Mouse (Mus musculus) T-cell, adult 2 months (primary cell): ENCODE data around the gene Retsat.

Experiments
- DNase-seq: peaks from one replicate; pipeline ENCODE4 v3.0.0; 2022; ENCODE audit warnings: low spot score

Retsat gene

DNA sequence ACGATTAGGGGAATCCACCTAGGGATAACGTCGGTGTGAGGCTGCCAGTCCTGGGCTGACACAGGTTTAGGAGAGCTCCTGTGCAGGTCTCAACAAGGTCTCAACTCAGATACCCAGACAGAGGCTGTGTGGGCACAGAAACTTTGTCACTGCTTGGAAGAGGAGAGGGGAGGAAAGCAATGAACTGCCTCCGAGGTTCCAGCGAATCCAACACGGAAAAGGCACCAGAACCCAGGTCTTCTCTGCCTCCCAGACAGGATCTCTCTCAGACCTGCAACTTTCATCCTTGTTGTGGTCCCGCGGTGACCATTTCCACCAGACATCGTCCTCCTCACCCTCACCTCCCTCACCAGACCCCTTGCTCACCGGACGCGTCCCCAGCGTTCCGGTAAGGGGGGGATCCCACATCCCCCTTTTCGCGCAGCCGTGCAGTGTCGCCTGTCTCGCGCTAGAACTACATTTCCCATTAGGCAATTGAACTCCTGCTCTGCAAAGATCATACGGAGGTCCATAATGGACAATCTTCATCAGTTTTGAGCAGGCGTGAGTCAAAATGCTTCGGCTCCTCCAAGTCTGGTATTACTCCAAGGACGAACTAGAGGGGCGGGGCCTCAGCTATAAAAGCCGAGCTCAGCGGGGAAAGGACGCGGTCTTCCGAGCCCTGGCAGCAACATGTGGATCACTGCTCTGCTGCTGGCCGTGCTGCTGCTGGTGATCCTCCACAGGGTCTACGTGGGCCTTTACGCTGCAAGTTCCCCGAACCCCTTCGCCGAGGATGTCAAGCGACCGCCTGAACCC lies at the start of gene Retsat, which contains the start of gene Elmod3:
Retsat (plus strand) TSS at position 520 of the 798 bp plus-strand sequence.
Elmod3 (minus strand) TSS at position 458 of the 798 bp plus-strand sequence.
- peak; percentile 83 for DNase-seq

GRCm38 (mm10) chr6:72549041-72549580 lies 49.2 kb upstream of the Retsat start:
- no peak for DNase-seq

- no peak for DNase-seq
Observed at GRCm38 (mm10) chr6:72550025-72550424, 48.2 kb upstream of the Retsat start.

- DNase-seq, result peak; percentile 60
Observed at GRCm38 (mm10) chr6:72550503-72551100, 47.7 kb upstream of the Retsat start.

DNA sequence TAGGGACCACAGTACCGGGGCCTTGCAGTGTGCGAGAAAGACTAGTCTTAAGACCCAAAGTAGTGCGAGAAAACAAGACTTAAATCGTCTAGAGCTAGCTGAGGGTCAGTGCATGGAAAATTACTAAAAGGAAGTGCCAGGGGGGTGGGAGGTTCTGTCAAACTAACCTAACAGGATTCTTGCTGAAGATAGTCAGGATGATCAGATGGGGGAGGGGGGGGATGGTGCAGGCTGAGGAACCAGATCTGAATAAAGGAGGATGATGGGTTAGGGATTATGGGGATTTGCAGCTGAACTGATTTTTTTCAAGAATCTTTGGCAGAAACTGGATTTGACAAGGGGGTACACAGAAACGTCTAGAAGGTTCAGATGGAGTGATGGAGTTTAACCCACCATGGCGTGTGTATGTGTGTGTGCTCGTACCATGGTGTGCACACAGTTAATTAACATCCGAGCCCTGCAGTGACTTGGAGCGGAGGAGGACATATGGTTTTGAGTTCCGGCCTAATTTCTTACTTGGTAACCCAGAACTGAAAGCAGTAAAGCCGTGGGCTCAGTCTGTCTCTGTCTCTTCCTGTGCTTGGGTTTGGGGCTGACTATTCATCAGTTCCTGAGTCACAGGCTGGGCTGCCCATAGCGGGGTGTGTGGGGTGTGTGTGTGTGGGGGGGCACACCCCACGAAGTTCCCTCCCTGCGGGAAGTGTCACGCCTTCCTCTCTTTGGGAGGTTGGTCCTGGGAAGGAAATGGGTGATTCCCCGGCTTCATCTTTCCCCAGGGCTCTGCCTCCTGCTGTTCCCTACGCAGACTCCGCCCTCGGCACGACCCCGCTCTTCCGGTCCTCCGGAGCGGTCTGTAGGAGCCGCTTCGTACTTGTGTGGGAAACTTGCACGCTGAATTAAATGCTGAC lies 45.9 kb upstream of the Retsat start:
- peak; percentile 74 for DNase-seq

GRCm38 (mm10) chr6:72553079-72553412 lies 45.2 kb upstream of the Retsat start:
- DNase-seq, result no peak

DNA sequence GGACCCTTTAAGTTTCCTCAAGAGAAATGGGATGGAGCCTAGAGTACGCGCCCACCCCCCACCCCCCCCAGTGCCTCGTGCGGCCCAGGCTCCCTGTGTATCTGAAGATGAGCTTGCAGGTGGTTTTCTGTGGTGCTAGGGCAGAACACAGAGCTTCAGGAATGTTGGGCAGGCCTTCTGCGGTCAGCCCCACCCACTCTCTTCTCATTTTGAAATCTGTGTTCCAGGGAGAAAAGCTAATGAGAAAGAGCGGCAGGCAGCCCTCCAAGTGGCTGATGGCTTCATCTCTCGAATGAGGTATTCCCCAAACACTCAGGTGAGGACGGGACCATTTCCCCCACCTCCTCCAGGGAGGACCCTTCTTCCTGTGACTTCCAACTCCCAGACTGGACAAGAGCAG lies 37.5 kb upstream of the Retsat start:
- no peak for DNase-seq

GRCm38 (mm10) chr6:72562486-72562885 lies 35.8 kb upstream of the Retsat start:
- no peak for DNase-seq

DNA sequence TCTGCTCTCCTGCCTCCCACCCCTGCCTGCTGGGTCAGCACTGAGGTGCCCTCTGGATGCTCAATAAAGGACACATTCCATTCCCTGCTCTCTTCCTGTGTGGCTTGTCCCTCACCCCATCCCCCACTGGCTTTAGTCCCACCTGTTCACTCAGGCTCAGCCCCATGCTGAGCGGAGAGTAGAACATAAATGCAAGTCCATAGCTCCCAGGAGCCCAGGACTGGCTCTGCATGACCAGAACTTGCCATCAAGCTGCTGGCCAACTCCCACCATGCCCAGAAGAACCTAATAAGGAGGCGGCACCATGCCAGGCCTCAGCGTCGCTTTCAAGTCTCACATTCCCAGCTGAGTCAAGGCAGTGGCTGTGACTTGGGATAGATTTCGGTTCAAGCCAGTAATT lies 35.4 kb upstream of the Retsat start:
- no peak for DNase-seq

DNA sequence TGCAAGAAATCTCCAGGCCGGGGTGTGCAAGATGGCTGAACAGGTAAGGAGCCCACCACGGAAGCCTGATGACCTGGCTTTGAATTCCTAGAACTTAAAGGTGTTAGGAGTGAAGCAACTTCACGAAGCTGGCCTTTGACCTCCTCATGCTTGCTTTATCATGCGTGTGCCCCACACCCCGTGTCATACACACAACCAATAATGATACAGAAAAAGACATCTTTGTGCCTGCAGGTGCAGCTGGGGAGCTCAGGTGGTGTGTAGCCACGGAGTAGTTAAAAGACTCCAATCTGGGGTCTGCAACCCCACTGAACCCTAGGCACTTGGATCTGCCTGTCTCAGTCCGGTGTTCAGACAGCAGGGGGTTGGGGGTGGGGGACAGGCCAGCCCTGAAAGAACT lies 32.8 kb upstream of the Retsat start:
- DNase-seq, result no peak

DNA sequence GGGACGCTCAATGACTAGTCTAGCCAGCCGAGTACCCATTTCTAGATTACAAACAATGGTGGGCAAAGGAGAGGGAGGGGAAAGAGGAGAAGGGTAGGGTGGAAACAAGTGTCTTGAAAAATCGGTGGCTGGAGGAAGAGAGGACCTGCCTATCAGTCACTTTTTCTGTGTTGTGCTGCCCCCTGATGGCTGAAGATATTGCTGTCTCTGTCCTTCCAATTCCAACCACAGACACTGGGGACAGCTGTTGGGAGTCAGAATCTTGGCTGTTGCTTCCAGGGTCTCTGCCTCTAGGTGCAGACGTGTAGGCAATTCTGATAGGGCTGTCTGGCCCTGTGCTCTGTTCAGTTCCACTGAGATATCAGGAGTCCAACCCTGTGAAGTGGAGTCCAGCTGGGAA lies 32.2 kb upstream of the Retsat start:
- peak; percentile 80 for DNase-seq

GRCm38 (mm10) chr6:72567508-72567907 lies 30.8 kb upstream of the Retsat start:
- no peak for DNase-seq

DNA sequence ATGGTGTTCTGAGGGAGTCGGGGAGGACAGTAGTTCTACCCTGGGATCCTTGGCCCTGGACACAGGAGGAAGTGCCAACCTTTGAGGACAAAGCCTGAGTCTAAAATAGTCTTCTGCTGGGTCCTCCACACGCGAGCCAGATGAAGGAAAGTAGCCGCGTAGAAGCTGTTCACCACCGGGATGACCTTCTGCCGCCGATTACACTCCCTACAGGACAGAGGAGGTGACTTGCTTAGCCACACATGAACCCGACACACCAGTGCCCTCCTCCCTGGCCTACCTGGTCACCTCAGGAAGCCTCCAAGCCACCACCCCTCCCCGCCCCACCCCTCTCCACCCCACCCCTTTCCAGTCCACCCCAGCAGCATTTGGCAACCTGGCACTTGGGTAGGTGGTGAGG lies 29.5 kb upstream of the Retsat start:
- no peak for DNase-seq

GRCm38 (mm10) chr6:72570644-72571397 lies 27.5 kb upstream of the Retsat start:
- DNase-seq, result no peak

DNA sequence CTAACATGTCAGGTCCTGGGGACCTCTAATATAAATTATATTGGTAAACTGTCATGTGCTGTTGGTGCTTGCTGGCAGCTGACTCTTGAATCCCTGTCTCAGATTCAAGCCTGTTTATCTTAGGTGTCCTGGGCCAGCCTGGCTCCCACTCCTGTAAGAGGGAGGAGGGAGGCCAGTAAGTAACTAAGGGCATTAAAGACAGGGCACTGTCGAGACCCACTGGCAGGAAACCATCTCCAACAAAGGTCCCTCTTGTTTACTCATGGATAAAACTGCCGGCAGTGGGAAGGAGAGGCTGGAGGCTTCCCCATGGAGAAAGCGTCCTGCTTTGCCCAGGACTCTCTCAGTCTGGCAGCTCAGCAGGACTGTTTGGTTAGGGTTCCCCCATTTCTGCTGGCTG lies 26.4 kb upstream of the Retsat start:
- no peak for DNase-seq

DNA sequence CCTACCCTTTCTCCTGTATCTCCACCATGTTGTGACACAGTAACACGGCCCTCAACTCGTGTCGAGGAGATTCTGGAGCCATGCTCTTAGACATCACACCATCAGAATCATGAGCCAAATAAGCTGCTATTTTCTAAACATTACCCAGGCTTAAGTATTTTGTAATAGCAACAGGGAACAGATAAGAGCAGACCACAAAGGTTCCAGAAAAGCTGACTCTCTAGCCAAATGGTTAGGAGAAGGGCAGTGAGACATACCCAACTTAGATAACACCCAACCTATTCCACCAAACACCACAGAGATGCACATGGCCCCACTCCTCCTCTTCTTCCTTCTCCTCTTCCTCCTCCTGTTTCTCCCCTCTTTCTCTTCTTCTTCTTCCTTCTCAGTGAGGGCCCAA lies 22.2 kb upstream of the Retsat start:
- DNase-seq, result no peak

- no peak for DNase-seq
Observed at GRCm38 (mm10) chr6:72581625-72582382, 16.5 kb upstream of the Retsat start.

DNA sequence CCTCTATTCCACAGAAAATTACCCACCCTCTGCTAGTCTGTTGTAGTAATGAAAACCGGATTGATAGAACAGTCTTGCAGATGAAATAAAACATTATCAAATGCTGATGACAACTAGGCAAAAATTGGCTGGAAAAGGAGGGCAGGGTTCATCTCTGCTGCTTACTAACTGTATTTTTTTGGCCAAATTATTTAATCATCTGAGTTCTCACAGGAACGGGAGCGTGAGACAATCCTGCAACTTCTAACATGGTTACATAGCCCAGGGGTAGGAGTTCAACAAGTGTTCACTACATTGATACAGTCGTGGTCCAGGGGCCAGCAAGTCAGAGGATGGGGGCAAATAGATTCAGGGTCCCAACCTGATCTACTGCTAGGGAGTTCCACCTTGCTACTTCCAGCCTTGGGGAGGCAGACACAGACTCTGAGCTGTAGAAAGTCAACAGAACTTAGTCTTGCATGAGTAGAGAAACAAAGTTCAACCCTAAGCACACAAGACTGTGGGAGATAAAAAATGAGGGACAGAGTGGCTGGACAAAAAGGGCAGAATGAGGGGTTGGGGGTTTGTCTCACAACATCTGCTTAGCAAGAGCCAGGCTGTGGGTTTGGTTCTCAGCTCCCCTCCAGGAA lies 14.9 kb upstream of the Retsat start:
- DNase-seq, result no peak

GRCm38 (mm10) chr6:72584154-72584553 lies 14.1 kb upstream of the Retsat start:
- DNase-seq, result no peak

DNA sequence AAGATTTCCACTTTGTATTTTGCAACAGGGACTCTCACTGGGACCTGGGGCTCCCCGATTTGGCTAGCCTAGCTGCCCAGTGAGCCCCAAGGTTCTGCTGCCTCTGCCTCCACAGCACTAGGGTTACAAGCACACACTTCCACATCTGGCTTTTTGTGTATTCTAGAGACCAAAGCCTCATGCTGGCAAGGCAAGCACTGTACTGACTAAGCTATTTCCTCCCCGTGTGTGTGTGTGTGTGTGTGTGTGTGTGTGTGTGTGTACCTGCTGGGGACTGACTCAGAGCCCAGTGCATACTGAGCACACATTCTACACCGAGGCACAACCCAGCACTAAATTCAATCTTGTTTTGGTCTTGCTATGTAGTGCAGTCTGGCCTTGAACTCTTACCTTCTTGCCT lies 11.6 kb upstream of the Retsat start:
- DNase-seq, result no peak
